In genomic region chr3:97228020-97228419, GRCm38 (mm10) we compare ENCODE assay signal across 8 mouse cellular contexts.
DNase-seq lines count a peak whose midpoint lies in the region; ATAC-seq lines count a peak whose summit lies in the region.

No protein-coding gene starts in this region.

- H3K9ac ChIP-seq in midbrain, embryonic 12.5 days (replicated peaks), result peak overlapping the region; percentile 67

- peak overlapping the region; percentile 93 for H3K4me3 ChIP-seq in midbrain, embryonic 12.5 days

- H3K27me3 ChIP-seq in midbrain, embryonic 12.5 days, result no peaks in the 10 kb centered on the region

- peak; percentile 44 for ATAC-seq in midbrain, embryonic 12.5 days (ENCODE audit: low FRiP score, low read depth)

- peaks cover 3% of the 10 kb centered on the region; the same call in 1 of the 2 replicates for H3K36me3 ChIP-seq in midbrain, embryonic 12.5 days

- peak; percentile 15 to 43 for DNase-seq in adrenal gland, postnatal 36 days
- no peak for DNase-seq in adrenal gland, adult 18-20 months (ENCODE audit: low spot score in 2 of 2)
- DNase-seq in ovary, postnatal 14 days (ENCODE audit: low spot score), result peak; percentile 29
- no peak for DNase-seq in ovary, postnatal 10 days (ENCODE audit: low spot score)
- peak; percentile 47 to 73 for DNase-seq in kidney, postnatal 25 days
- DNase-seq in embryo, embryonic 9.5 days (ENCODE audit: extremely low spot score), result no peak
- no peak for DNase-seq in thymus, postnatal 10 days (ENCODE audit: low spot score in 2 of 2)

- WGBS in midbrain, embryonic 12.5 days, result 0% methylated on average over 16 of the region's 16 CpGs

- H3K4me2 ChIP-seq in midbrain, embryonic 12.5 days (replicated peaks), result peak overlapping the region; percentile 76

- no peaks in the 10 kb centered on the region for H3K9me3 ChIP-seq in midbrain, embryonic 12.5 days

- H3K4me1 ChIP-seq in midbrain, embryonic 12.5 days, result peaks cover 37% of the 10 kb centered on the region

- H3K27ac ChIP-seq in midbrain, embryonic 12.5 days (replicated peaks), result peak overlapping the region; percentile 97

Comparison
In these comparisons a context has a peak if more than half of its experiments do, and no peak if none do; other contexts are left out.
1. DNase-seq: peak in adrenal gland, postnatal 36 days (2 of 2), ovary, postnatal 14 days (single experiment) and kidney, postnatal 25 days (2 of 2); none in adrenal gland, adult 18-20 months (0 of 2), ovary, postnatal 10 days (single experiment), embryo, embryonic 9.5 days (single experiment) and thymus, postnatal 10 days (0 of 2).